Mouse (Mus musculus): ENCODE results near the gene Tek.

DNA sequence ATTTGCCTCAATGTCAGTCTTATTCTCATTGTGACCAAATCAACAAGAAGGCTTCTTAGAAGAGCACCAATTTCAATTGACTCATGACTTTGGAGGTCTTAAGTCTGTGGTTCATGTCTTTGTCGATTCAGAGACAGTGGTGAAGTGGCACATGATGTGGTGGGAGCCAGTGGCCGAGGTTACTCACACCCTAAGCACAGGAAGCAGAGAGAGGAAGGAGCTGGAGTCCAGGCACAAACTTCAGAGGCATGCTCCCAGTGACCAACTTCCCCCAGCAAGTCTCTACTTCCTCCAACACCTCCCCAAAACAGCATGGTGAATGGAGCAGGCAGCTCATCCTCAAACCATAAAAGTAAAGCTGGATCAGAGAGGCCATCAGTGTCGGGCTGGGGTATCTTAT lies 29.5 kb downstream of the Tek start:
- TF ChIP-seq CTCF (IDR thresholded peaks at IDR 0.05; ENCODE audit: low read depth) (no peak), EP300 (IDR thresholded peaks at IDR 0.05; ENCODE audit: low read depth) (no peak)

Measured in heart, postnatal 0 days (tissue).